Mouse (Mus musculus): ENCODE measurements around the gene Rcan2. TPM values are rescaled to one million over a fixed set of nuclear protein-coding genes. Genes with fewer than 3 reads are reported as not detected.

The Rcan2 gene
- total and polyA plus RNA-seq, 2 experiments = 1.4 to 4.0 TPM

GRCm38 (mm10) chr17:44076051-44076680 lies 275.0 kb downstream of the Rcan2 start:
- H3K4me3 ChIP-seq (ENCODE audit: insufficient read depth, low read depth, low read length) = no peak overlapping the region
- DNase-seq (ENCODE audit: extremely low read depth, low read depth, low spot score) = peak; percentile 69
- peak overlapping the region; percentile 53 for H3K27ac ChIP-seq (replicated peaks; ENCODE audit: insufficient read depth, low read depth, low read length)
- no peaks in the 10 kb centered on the region for H3K79me2 ChIP-seq (ENCODE audit: control insufficient read depth, insufficient read depth, low read length)
- no peak for TF ChIP-seq POLR2A (IDR thresholded peaks at IDR 0.05; ENCODE audit: extremely low read depth, insufficient read depth, low read length)
- TF ChIP-seq CTCF (IDR thresholded peaks at IDR 0.05; ENCODE audit: low read depth, low read length) = peak; percentile 59; the same call in 1 of the 2 replicates
- H3K4me1 ChIP-seq (ENCODE audit: control insufficient read depth, insufficient read depth, low read length) = peaks cover 10% of the 10 kb centered on the region
- no peaks in the 10 kb centered on the region for H3K27me3 ChIP-seq (ENCODE audit: control insufficient read depth, insufficient read depth, low read length)
- no peaks in the 10 kb centered on the region for H3K36me3 ChIP-seq (ENCODE audit: control insufficient read depth, insufficient read depth, low read length)
- 0 out of 2 replicates have a peak overlapping the region, but pooled peaks have one; percentile 32 for H3K9ac ChIP-seq (ENCODE audit: low read depth, low read length)
- WGBS = 63% methylated on average over 6 of the region's 6 CpGs

GRCm38 (mm10) chr17:44077146-44077842 lies 276.1 kb downstream of the Rcan2 start:
- TF ChIP-seq CTCF (IDR thresholded peaks at IDR 0.05; ENCODE audit: low read depth, low read length) (no peak), POLR2A (IDR thresholded peaks at IDR 0.05; ENCODE audit: extremely low read depth, insufficient read depth, low read length) (no peak)
- Histone ChIP-seq H3K9ac (ENCODE audit: low read depth, low read length) (no peak overlapping the region), H3K27ac (replicated peaks; ENCODE audit: insufficient read depth, low read depth, low read length) (no peak overlapping the region), H3K79me2 (ENCODE audit: control insufficient read depth, insufficient read depth, low read length) (no peaks in the 10 kb centered on the region), H3K4me1 (ENCODE audit: control insufficient read depth, insufficient read depth, low read length) (peaks cover 8% of the 10 kb centered on the region), H3K4me3 (ENCODE audit: insufficient read depth, low read depth, low read length) (no peak overlapping the region), H3K27me3 (ENCODE audit: control insufficient read depth, insufficient read depth, low read length) (no peaks in the 10 kb centered on the region), H3K36me3 (ENCODE audit: control insufficient read depth, insufficient read depth, low read length) (no peaks in the 10 kb centered on the region; the same call in 1 of the 2 replicates)
- WGBS = 88% methylated on average over 12 of the region's 12 CpGs
- DNase-seq (ENCODE audit: extremely low read depth, low read depth, low spot score) = no peak

GRCm38 (mm10) chr17:44077843-44078160 lies 276.7 kb downstream of the Rcan2 start:
- no peak overlapping the region for H3K9ac ChIP-seq (ENCODE audit: low read depth, low read length)
- no peak overlapping the region for H3K4me3 ChIP-seq (ENCODE audit: insufficient read depth, low read depth, low read length)
- no peak overlapping the region for H3K27ac ChIP-seq (replicated peaks; ENCODE audit: insufficient read depth, low read depth, low read length)
- H3K4me1 ChIP-seq (ENCODE audit: control insufficient read depth, insufficient read depth, low read length) = peaks cover 7% of the 10 kb centered on the region
- WGBS = 91% methylated on average over 2 of the region's 2 CpGs
- TF ChIP-seq POLR2A (IDR thresholded peaks at IDR 0.05; ENCODE audit: extremely low read depth, insufficient read depth, low read length) (no peak), CTCF (IDR thresholded peaks at IDR 0.05; ENCODE audit: low read depth, low read length) (no peak)
- peaks cover 3% of the 10 kb centered on the region for H3K36me3 ChIP-seq (ENCODE audit: control insufficient read depth, insufficient read depth, low read length)
- no peaks in the 10 kb centered on the region for H3K27me3 ChIP-seq (ENCODE audit: control insufficient read depth, insufficient read depth, low read length)
- no peaks in the 10 kb centered on the region for H3K79me2 ChIP-seq (ENCODE audit: control insufficient read depth, insufficient read depth, low read length)
- no peak for DNase-seq (ENCODE audit: extremely low read depth, low read depth, low spot score)

- Histone ChIP-seq H3K79me2 (ENCODE audit: control insufficient read depth, insufficient read depth, low read length) (no peaks in the 10 kb centered on the region), H3K4me1 (ENCODE audit: control insufficient read depth, insufficient read depth, low read length) (peaks cover 7% of the 10 kb centered on the region), H3K36me3 (ENCODE audit: control insufficient read depth, insufficient read depth, low read length) (peaks cover 7% of the 10 kb centered on the region), H3K27me3 (ENCODE audit: control insufficient read depth, insufficient read depth, low read length) (no peaks in the 10 kb centered on the region), H3K9ac (ENCODE audit: low read depth, low read length) (peak within 1 kb of the TSS; percentile 82), H3K4me3 (ENCODE audit: insufficient read depth, low read depth, low read length) (peak within 1 kb of the TSS; percentile 72), H3K27ac (replicated peaks; ENCODE audit: insufficient read depth, low read depth, low read length) (no peak within 1 kb of the TSS; the same call in 1 of the 2 replicates)
- DNase-seq (ENCODE audit: extremely low read depth, low read depth, low spot score) = peak; percentile 75
- WGBS = under 1% methylated on average over 31 of the region's 31 CpGs
- TF ChIP-seq POLR2A (IDR thresholded peaks at IDR 0.05; ENCODE audit: extremely low read depth, insufficient read depth, low read length) (no peak), CTCF (IDR thresholded peaks at IDR 0.05; ENCODE audit: low read depth, low read length) (no peak)
Observed at GRCm38 (mm10) chr17:44078631-44079350, 277.6 kb downstream of the Rcan2 start, which contains the start of gene Enpp5. TSS of gene Enpp5 (plus strand) at chr17:44078813.

- DNase-seq (ENCODE audit: extremely low read depth, low read depth, low spot score) = no peak
- 94% methylated on average over 4 of the region's 4 CpGs for WGBS
- H3K4me3 ChIP-seq (ENCODE audit: insufficient read depth, low read depth, low read length) = no peak overlapping the region
- H3K27ac ChIP-seq (replicated peaks; ENCODE audit: insufficient read depth, low read depth, low read length) = no peak overlapping the region
- TF ChIP-seq CTCF (IDR thresholded peaks at IDR 0.05; ENCODE audit: low read depth, low read length) (no peak), POLR2A (IDR thresholded peaks at IDR 0.05; ENCODE audit: extremely low read depth, insufficient read depth, low read length) (no peak)
- H3K4me1 ChIP-seq (ENCODE audit: control insufficient read depth, insufficient read depth, low read length) = 0 out of 2 replicates have a peak, but pooled peaks cover 2% of the 10 kb centered on the region
- H3K36me3 ChIP-seq (ENCODE audit: control insufficient read depth, insufficient read depth, low read length) = peaks cover 20% of the 10 kb centered on the region
- H3K79me2 ChIP-seq (ENCODE audit: control insufficient read depth, insufficient read depth, low read length) = no peaks in the 10 kb centered on the region
- H3K9ac ChIP-seq (ENCODE audit: low read depth, low read length) = no peak overlapping the region
- H3K27me3 ChIP-seq (ENCODE audit: control insufficient read depth, insufficient read depth, low read length) = no peaks in the 10 kb centered on the region
Observed at GRCm38 (mm10) chr17:44083156-44083555, 282.0 kb downstream of the Rcan2 start.
